Mouse (Mus musculus) CH12.LX (cell line): ENCODE results near the gene Nek1.

Experiments
- CHD2 ChIP-seq: IDR thresholded peaks from 2 replicates; pipeline ENCODE4 v1.6.1; 2011; ENCODE audit warnings: low read length, improper control_type of control experiment
- CTCF ChIP-seq, 2 experiments: IDR thresholded peaks in 1 of 2; conservative IDR thresholded peaks in 1 of 2; 2 replicates each; pipeline ENCODE4 v1.5.1; 2011 to 2012; ENCODE audit warnings: low read depth in 2 of 2, low read length in 2 of 2, improper control_type of control experiment in 1 of 2, inconsistent platforms in 1 of 2, mild to moderate bottlenecking in 1 of 2, moderate library complexity in 1 of 2
- EP300 ChIP-seq: IDR thresholded peaks from 2 replicates; pipeline ENCODE4 v1.6.1; 2011; ENCODE audit warnings: low read length, improper control_type of control experiment
- ETS1 ChIP-seq: conservative IDR thresholded peaks from 2 replicates; pipeline ENCODE4 v1.6.1; 2012; ENCODE audit warnings: low read depth, mild to moderate bottlenecking, inconsistent platforms, low read length, improper control_type of control experiment, moderate library complexity
- MAX ChIP-seq: IDR thresholded peaks from 2 replicates; pipeline ENCODE4 v1.6.1; 2011; ENCODE audit warnings: low read length, improper control_type of control experiment
- MXI1 ChIP-seq: IDR thresholded peaks from 2 replicates; pipeline ENCODE4 v1.6.1; 2011; ENCODE audit warnings: mild to moderate bottlenecking, low read depth, low read length, improper control_type of control experiment
- MYC ChIP-seq: IDR thresholded peaks from 2 replicates; pipeline ENCODE4 v1.6.1; 2011; ENCODE audit warnings: low read depth, mild to moderate bottlenecking, improper control_type of control experiment, low read length
- NRF1 ChIP-seq: IDR thresholded peaks from 2 replicates; pipeline ENCODE4 v1.6.1; 2014; ENCODE audit warnings: low read depth, mild to moderate bottlenecking, inconsistent platforms, low read length, improper control_type of control experiment, moderate library complexity
- POLR2A ChIP-seq: IDR thresholded peaks from 2 replicates; pipeline ENCODE4 v1.6.1; 2011; ENCODE audit warnings: low read depth, mild to moderate bottlenecking, improper control_type of control experiment, low read length
- POLR2AphosphoS2 ChIP-seq: IDR thresholded peaks from 2 replicates; pipeline ENCODE4 v1.6.1; 2011; ENCODE audit warnings: low read depth, low read length, improper control_type of control experiment
- RCOR1 ChIP-seq: conservative IDR thresholded peaks from 2 replicates; pipeline ENCODE4 v1.6.1; 2012; ENCODE audit warnings: low read depth, mild to moderate bottlenecking, inconsistent platforms, low read length, improper control_type of control experiment
- USF1 ChIP-seq: IDR thresholded peaks from 2 replicates; pipeline ENCODE4 v1.6.1; 2014; ENCODE audit warnings: low read depth, mild to moderate bottlenecking, inconsistent platforms, low read length, improper control_type of control experiment

DNA sequence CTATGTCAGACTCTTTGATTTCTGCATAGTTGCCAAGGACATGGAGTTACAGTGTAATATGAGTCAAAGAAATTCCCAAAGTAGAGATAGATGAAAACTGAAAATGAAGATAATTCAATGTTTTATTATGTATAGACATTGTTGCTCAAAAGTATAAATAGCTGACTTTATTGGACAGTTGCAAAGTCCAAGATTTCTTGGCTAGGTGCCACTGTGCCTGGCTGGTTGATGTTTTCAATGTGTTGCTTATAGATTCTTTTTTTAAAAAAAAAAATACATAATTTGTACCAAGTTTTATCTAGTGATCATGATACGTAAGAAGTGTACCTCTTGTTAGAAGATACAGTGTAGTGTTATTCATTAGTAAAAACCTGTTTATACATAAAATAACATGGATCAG is 53.8 kb downstream of the Nek1 start:
- TF ChIP-seq USF1: no peak
- no peak for TF ChIP-seq MAX
- no peak for TF ChIP-seq POLR2A
- TF ChIP-seq CTCF (conservative IDR thresholded peaks at IDR 0.05 in 1 of 2, IDR thresholded peaks at IDR 0.05 in 1 of 2; ENCODE audit: low read depth in 2 of 2, low read length in 2 of 2): no peak
- TF ChIP-seq NRF1: no peak
- TF ChIP-seq POLR2AphosphoS2: no peak
- TF ChIP-seq MYC: no peak
- TF ChIP-seq CHD2: no peak
- TF ChIP-seq EP300: no peak
- TF ChIP-seq ETS1: no peak
- no peak for TF ChIP-seq MXI1
- no peak for TF ChIP-seq RCOR1
